ENCODE assay signal across 17 mouse cellular contexts in genomic region chr5:35198468-35198867, GRCm38 (mm10).
DNase-seq lines count a peak whose midpoint lies in the region; ATAC-seq and TF ChIP-seq lines count a peak whose summit lies in the region.
"Had no signal": no experiment of that assay in that cellular context is flagged by ENCODE, and none has a peak within 500 bp of the region (broad histone marks: within the 10 kb centered on the region; RNA-seq: fewer than 3 reads in every experiment).

No protein-coding gene starts in this region.

- intact Hi-C loops in heart, postnatal 25 days (cut with DNase I) = no loop called here

- no peak for TF ChIP-seq EP300 in lung, postnatal 0 days (IDR thresholded peaks at IDR 0.05)

- no peak for TF ChIP-seq CTCF in lung, postnatal 0 days (IDR thresholded peaks at IDR 0.05)

- WGBS in lung, postnatal 0 days = 43% methylated on average over 5 of the region's 5 CpGs

- ATAC-seq in megakaryocyte-erythroid progenitor cell, adult 5-6 weeks (replicated peaks; ENCODE audit: low FRiP score, low TSS enrichment, poor library complexity, severe bottlenecking) = no peak
- ATAC-seq in lung, postnatal 0 days = no peak
- ATAC-seq: activated CD4-positive, CD25-positive, alpha-beta regulatory T cell, adult 4 months; CD4-positive, CD25-positive, alpha-beta regulatory T cell, adult 4 months; intestine, embryonic 16.5 days; midbrain, embryonic 16.5 days had no signal

- H3K27me3 ChIP-seq in lung, postnatal 0 days (replicated peaks; ENCODE audit: insufficient read depth, low read length) = no peaks in the 10 kb centered on the region
- H3K27me3 ChIP-seq: neural tube, embryonic 13.5 days had no signal

- no peaks in the 10 kb centered on the region for H3K36me3 ChIP-seq in lung, postnatal 0 days (ENCODE audit: insufficient read depth, low read length)
- H3K36me3 ChIP-seq: hindbrain, embryonic 10.5 days; neural tube, embryonic 13.5 days had no signal

- no peak overlapping the region for H3K4me3 ChIP-seq in lung, postnatal 0 days (ENCODE audit: low read depth, low read length)
- H3K4me3 ChIP-seq: heart, adult 2 months; hindbrain, embryonic 10.5 days; neural tube, embryonic 13.5 days had no signal

- H3K4me2 ChIP-seq in lung, postnatal 0 days (replicated peaks; ENCODE audit: low read depth, low read length) = no peak overlapping the region
- H3K4me2 ChIP-seq: neural tube, embryonic 13.5 days had no signal

- H3K27ac ChIP-seq in lung, postnatal 0 days (ENCODE audit: low read length) = no peak overlapping the region
- H3K27ac ChIP-seq: heart, adult 2 months; hindbrain, embryonic 10.5 days; macrophage; neural tube, embryonic 13.5 days had no signal

- H3K4me1 ChIP-seq in lung, postnatal 0 days (ENCODE audit: insufficient read depth, low read depth, low read length) = no peaks in the 10 kb centered on the region
- H3K4me1 ChIP-seq: neural tube, embryonic 13.5 days had no signal

- no peak overlapping the region for H3K9ac ChIP-seq in lung, postnatal 0 days (replicated peaks; ENCODE audit: low read depth)
- H3K9ac ChIP-seq: neural tube, embryonic 13.5 days had no signal

- H3K9me3 ChIP-seq in lung, postnatal 0 days (ENCODE audit: low read length) = no peaks in the 10 kb centered on the region
- H3K9me3 ChIP-seq: hindbrain, embryonic 10.5 days; neural tube, embryonic 13.5 days had no signal

- peak; percentile 42 for DNase-seq in heart, postnatal 4 days
- DNase-seq in heart, postnatal 25 days (ENCODE audit: low spot score) = no peak
- peak; percentile 58 for DNase-seq in Muller cell, postnatal 12 days (ENCODE audit: inconsistent ontology term)
- DNase-seq in adrenal gland, postnatal 10 days = peak; percentile 53
- DNase-seq in cerebellum, adult 9-10 months = peak; percentile 77
- no peak for DNase-seq in lung, postnatal 0 days (ENCODE audit: low spot score)
- DNase-seq: lung, adult 18-20 months; right cerebral cortex, adult 18-20 months had no signal

Comparison
In these comparisons a context has a peak if more than half of its experiments do, and no peak if none do; other contexts are left out.
1. DNase-seq: peak in heart, postnatal 4 days (single experiment), Muller cell, postnatal 12 days (single experiment), adrenal gland, postnatal 10 days (single experiment) and cerebellum, adult 9-10 months (single experiment); none in heart, postnatal 25 days (single experiment) and lung, postnatal 0 days (single experiment).